Comparison of ENCODE assay signal across 7 mouse cellular contexts in the genomic region with DNA sequence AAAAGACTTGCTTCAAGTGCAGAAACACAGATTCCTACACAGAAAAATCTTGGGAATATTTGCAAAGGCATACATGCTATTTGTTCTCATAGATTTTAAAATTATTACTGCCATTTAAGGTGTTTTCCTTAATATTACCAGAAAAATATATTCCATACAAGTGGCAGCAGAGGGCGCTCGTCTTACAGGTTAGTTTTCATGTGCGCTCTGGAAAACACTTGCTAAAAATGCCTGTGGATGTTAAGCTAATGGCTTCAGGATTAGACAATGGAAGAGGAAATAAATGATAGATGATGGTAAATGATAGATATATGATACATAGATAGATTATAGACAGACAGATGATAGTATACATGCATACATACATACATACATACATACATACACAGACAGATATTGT. TPM values are rescaled to one million over a fixed set of nuclear protein-coding genes. Genes with fewer than 3 reads are reported as not detected.
A peak's percentile ranks its signal among the peaks of the same experiment; 100 is the strongest.
DNase-seq lines count a peak whose midpoint lies in the region; ATAC-seq and TF ChIP-seq lines count a peak whose summit lies in the region.

No protein-coding gene starts in this region.

- peak overlapping the region; percentile 68 for H3K27ac ChIP-seq in forebrain, postnatal 0 days (ENCODE audit: low read depth, low read length)

- under 1% methylated on average over 3 of the region's 3 CpGs for WGBS in forebrain, postnatal 0 days

- H3K4me3 ChIP-seq in forebrain, postnatal 0 days (ENCODE audit: low read depth, low read length): no peak overlapping the region

- ATAC-seq in forebrain, postnatal 0 days: peak; percentile 71

- H3K9ac ChIP-seq in forebrain, postnatal 0 days: no peak overlapping the region

- H3K27me3 ChIP-seq in forebrain, postnatal 0 days (ENCODE audit: insufficient read depth, low read length): no peaks in the 10 kb centered on the region

- H3K36me3 ChIP-seq in forebrain, postnatal 0 days (ENCODE audit: insufficient read depth): no peaks in the 10 kb centered on the region

- peak; percentile 57 to 71 for DNase-seq in left cerebral cortex, adult 18-20 months (ENCODE audit: low spot score in 2 of 2)
- no peak for DNase-seq in left cerebral cortex, adult 9 months (ENCODE audit: low spot score in 2 of 2)
- peak; percentile 35 for DNase-seq in Muller cell, postnatal 12 days (ENCODE audit: inconsistent ontology term)
- peak; percentile 5 for DNase-seq in c-Kit-positive CD71-positive TER-119-negative erythroid progenitor cells, embryonic 14.5 days (ENCODE audit: low read depth)
- peak; percentile 90 for DNase-seq in forebrain, postnatal 0 days
- peak; percentile 76 for DNase-seq in lung, postnatal 14 days
- DNase-seq in frontal cortex, postnatal 14 days (ENCODE audit: low spot score in 2 of 2): no peak

- no peaks in the 10 kb centered on the region for H3K9me3 ChIP-seq in forebrain, postnatal 0 days (ENCODE audit: low read length)

- TF ChIP-seq CTCF in forebrain, postnatal 0 days (IDR thresholded peaks at IDR 0.05; ENCODE audit: low read depth): peak; percentile 80

- no peak overlapping the region for H3K4me2 ChIP-seq in forebrain, postnatal 0 days (ENCODE audit: low read depth)

- 0 out of 2 replicates have a peak, but pooled peaks cover 5% of the 10 kb centered on the region for H3K4me1 ChIP-seq in forebrain, postnatal 0 days (ENCODE audit: insufficient read depth)

RNA-seq across cellular contexts. Expression of a gene that starts 37.6 kb away (rescaled TPM):
- 10 to 100 TPM; 73.0 to 85.6 TPM for total RNA-seq in left cerebral cortex, adult 18-20 months (2021)
- total RNA-seq in forebrain, postnatal 0 days (2014; rRNA removed): 6.5 and 7.6 TPM in 2 replicates
- 1.1 and 2.4 TPM in 2 replicates for polyA plus RNA-seq in forebrain, postnatal 0 days (2015; fragmentation: Nextera tagmentation; extraction: Ambion mirVana)

Comparison
In these comparisons a context has a peak if more than half of its experiments do, and no peak if none do; other contexts are left out.
1. DNase-seq: peak in left cerebral cortex, adult 18-20 months (2 of 2), Muller cell, postnatal 12 days (single experiment), c-Kit-positive CD71-positive TER-119-negative erythroid progenitor cells, embryonic 14.5 days (single experiment), forebrain, postnatal 0 days (single experiment) and lung, postnatal 14 days (single experiment); none in left cerebral cortex, adult 9 months (0 of 2) and frontal cortex, postnatal 14 days (0 of 2).